Mouse (Mus musculus): Measurements from ENCODE around the gene Ftl1.
"Not testable (repeated sequence)": the region's sequence is repeated elsewhere in the genome, so short reads cannot be mapped to it uniquely, and the experiment has no call there.

Ftl1 gene

GRCm38 (mm10) chr7:45459564-45460140 lies at the start of gene Ftl1:
Ftl1 (minus strand) TSS chr7:45459884.
- in situ Hi-C loops (cut with MboI; ENCODE audit: unreplicated experiment in 2 of 2): loop anchor here (10.0 to 25.0 kb wide), 2 partner anchors 228 to 235 kb away; partner anchors contain the start of genes Car11 (in 2 of the 2), Sec1 (in 2 of the 2) and Ntn5 (in 1 of the 2)

GRCm38 (mm10) chr7:45509181-45509882 lies 49.6 kb upstream of the Ftl1 start:
- in situ Hi-C loops (cut with MboI; ENCODE audit: unreplicated experiment in 2 of 2): loop anchor here in 1 of 2 experiments (25.0 kb wide), 1 partner anchor 1328 kb away; the partner anchor contains the start of gene Ldha

GRCm38 (mm10) chr7:45508561-45508960 lies 48.9 kb upstream of the Ftl1 start:
- in situ Hi-C loops (cut with MboI; ENCODE audit: unreplicated experiment in 2 of 2): loop anchor here in 1 of 2 experiments (25.0 kb wide), 1 partner anchor 1329 kb away; the partner anchor contains the start of gene Ldha

GRCm38 (mm10) chr7:45507583-45507982 lies 47.9 kb upstream of the Ftl1 start:
- in situ Hi-C loops (cut with MboI; ENCODE audit: unreplicated experiment in 2 of 2): loop anchor here in 1 of 2 experiments (25.0 kb wide), 1 partner anchor 1330 kb away; the partner anchor contains the start of gene Ldha

GRCm38 (mm10) chr7:45498427-45498826 lies 38.7 kb upstream of the Ftl1 start:
- in situ Hi-C loops (cut with MboI; ENCODE audit: unreplicated experiment in 2 of 2): no loop called here

- in situ Hi-C loops (cut with MboI; ENCODE audit: unreplicated experiment in 2 of 2): no loop called here
Observed at GRCm38 (mm10) chr7:45494548-45494947, 34.9 kb upstream of the Ftl1 start.

- in situ Hi-C loops (cut with MboI; ENCODE audit: unreplicated experiment in 2 of 2): no loop called here
Observed at GRCm38 (mm10) chr7:45492951-45493350, 33.3 kb upstream of the Ftl1 start.

- in situ Hi-C loops (cut with MboI; ENCODE audit: unreplicated experiment in 2 of 2): no loop called here
Observed at GRCm38 (mm10) chr7:45492225-45492844, 32.7 kb upstream of the Ftl1 start.

- in situ Hi-C loops (cut with MboI; ENCODE audit: unreplicated experiment in 2 of 2): no loop called here
Observed at GRCm38 (mm10) chr7:45491264-45491663, 31.6 kb upstream of the Ftl1 start.

- in situ Hi-C loops (cut with MboI; ENCODE audit: unreplicated experiment in 2 of 2): no loop called here
Observed at GRCm38 (mm10) chr7:45490822-45491221, 31.1 kb upstream of the Ftl1 start.

GRCm38 (mm10) chr7:45489578-45489977 lies 29.9 kb upstream of the Ftl1 start:
- in situ Hi-C loops (cut with MboI; ENCODE audit: unreplicated experiment in 2 of 2): no loop called here

- in situ Hi-C loops (cut with MboI; ENCODE audit: unreplicated experiment in 2 of 2): no loop called here
Observed at GRCm38 (mm10) chr7:45488293-45489204, 28.9 kb upstream of the Ftl1 start, which contains the start of gene Dhdh. Dhdh (minus strand) TSS chr7:45488805.

- in situ Hi-C loops (cut with MboI; ENCODE audit: unreplicated experiment in 2 of 2): no loop called here
Observed at GRCm38 (mm10) chr7:45487861-45488292, 28.2 kb upstream of the Ftl1 start.

GRCm38 (mm10) chr7:45486761-45487415 lies 27.2 kb upstream of the Ftl1 start, which contains the start of gene Gm45808:
Gm45808 (minus strand) TSS chr7:45486811.
- in situ Hi-C loops (cut with MboI; ENCODE audit: unreplicated experiment in 2 of 2): no loop called here

GRCm38 (mm10) chr7:45486158-45486557 lies 26.5 kb upstream of the Ftl1 start:
- in situ Hi-C loops (cut with MboI; ENCODE audit: unreplicated experiment in 2 of 2): no loop called here

- in situ Hi-C loops (cut with MboI; ENCODE audit: unreplicated experiment in 2 of 2): not testable (repeated sequence)
Observed at GRCm38 (mm10) chr7:45484985-45485384, 25.3 kb upstream of the Ftl1 start.

GRCm38 (mm10) chr7:45482166-45482565 lies 22.5 kb upstream of the Ftl1 start:
- in situ Hi-C loops (cut with MboI; ENCODE audit: unreplicated experiment in 2 of 2): no loop called here

GRCm38 (mm10) chr7:45481374-45481927 lies 21.8 kb upstream of the Ftl1 start, which contains the start of gene Tulp2:
Tulp2 (plus strand) TSS chr7:45481877.
- in situ Hi-C loops (cut with MboI; ENCODE audit: unreplicated experiment in 2 of 2): no loop called here

- in situ Hi-C loops (cut with MboI; ENCODE audit: unreplicated experiment in 2 of 2): not testable (repeated sequence)
Observed at GRCm38 (mm10) chr7:45480310-45480709, 20.6 kb upstream of the Ftl1 start.
